Mouse (Mus musculus) MEL (cell line): ENCODE measurements around the gene Nfkbie. TPM values are rescaled to one million over a fixed set of nuclear protein-coding genes. Genes with fewer than 3 reads are reported as not detected.
A peak's percentile ranks its signal among the peaks of the same experiment; 100 is the strongest.

Source experiments
- DNase-seq: peaks from one replicate; pipeline ENCODE4 v3.0.0; 2011; ENCODE audit warnings: low read depth, low spot score
- H3K27ac ChIP-seq: 2 replicates; pipeline ENCODE4 v1.5.1; 2012; ENCODE audit warnings: low read depth, mild to moderate bottlenecking, control low read depth, low read length, moderate library complexity; ENCODE audit not compliant: control insufficient read depth
- H3K27me3 ChIP-seq, 2 experiments: fragments of 150-350 bp in 1 of 2; sonication (generic) in 1 of 2; 2 replicates each; pipeline ENCODE4 v1.6.1; 2012; ENCODE audit warnings: low read length in 2 of 2, mild to moderate bottlenecking in 2 of 2, improper control_type of control experiment in 1 of 2, moderate library complexity in 1 of 2; ENCODE audit not compliant: insufficient read depth in 2 of 2, control insufficient read depth in 1 of 2
- H3K36me3 ChIP-seq, 2 experiments: 2 replicates each; pipeline ENCODE4 v1.6.1; 2012 to 2014; ENCODE audit warnings: low read length in 2 of 2, improper control_type of control experiment in 1 of 2, inconsistent platforms in 1 of 2, mild to moderate bottlenecking in 1 of 2; ENCODE audit not compliant: insufficient read depth in 2 of 2, control insufficient read depth in 1 of 2
- H3K4me1 ChIP-seq, 2 experiments: fragments of 150-350 bp in 1 of 2; sonication (generic) in 1 of 2; 2 replicates each; pipeline ENCODE4 v1.6.1; 2012; ENCODE audit warnings: low read length in 2 of 2, improper control_type of control experiment in 1 of 2, mild to moderate bottlenecking in 1 of 2; ENCODE audit not compliant: insufficient read depth in 2 of 2, control insufficient read depth in 1 of 2
- H3K4me3 ChIP-seq, 2 experiments: fragments of 150-350 bp in 1 of 2; sonication (generic) in 1 of 2; 2 replicates each; pipeline ENCODE4 v1.5.1; 2012; ENCODE audit warnings: low read depth in 2 of 2, low read length in 2 of 2, mild to moderate bottlenecking in 2 of 2, moderate library complexity in 2 of 2, control low read depth in 1 of 2, improper control_type of control experiment in 1 of 2; ENCODE audit not compliant: control insufficient read depth in 1 of 2, insufficient read depth in 1 of 2
- H3K79me2 ChIP-seq: 2 replicates; pipeline ENCODE4 v1.6.1; 2012; ENCODE audit warnings: mild to moderate bottlenecking, low read length, moderate library complexity; ENCODE audit not compliant: control insufficient read depth, poor library complexity, insufficient read depth
- H3K9ac ChIP-seq: 2 replicates; pipeline ENCODE4 v1.6.1; 2012; ENCODE audit warnings: low read depth, mild to moderate bottlenecking, control low read depth, low read length, moderate library complexity; ENCODE audit not compliant: control insufficient read depth, poor library complexity, severe bottlenecking
- H3K9me3 ChIP-seq: fragments of 150-350 bp; sonication (generic); replicated peaks from 2 replicates; pipeline ENCODE4 v1.6.1; 2012; ENCODE audit warnings: mild to moderate bottlenecking, low read length, improper control_type of control experiment, moderate library complexity; ENCODE audit not compliant: insufficient read depth
- BHLHE40 ChIP-seq: IDR thresholded peaks from 2 replicates; pipeline ENCODE4 v1.6.1; 2012; ENCODE audit warnings: low read depth, mild to moderate bottlenecking, inconsistent platforms, low read length, improper control_type of control experiment, borderline replicate concordance
- CHD1 ChIP-seq: IDR thresholded peaks from 2 replicates; pipeline ENCODE4 v1.6.1; 2012; ENCODE audit warnings: low read depth, mild to moderate bottlenecking, inconsistent platforms, low read length, improper control_type of control experiment
- CTCF ChIP-seq, 3 experiments: IDR thresholded peaks in 2 of 3; conservative IDR thresholded peaks in 1 of 3; 2 replicates each; pipeline ENCODE4 v1.5.1; 2011 to 2012; ENCODE audit warnings: low read length in 3 of 3, low read depth in 2 of 3, mild to moderate bottlenecking in 2 of 3, improper control_type of control experiment in 1 of 3, inconsistent platforms in 1 of 3, mixed read lengths in 1 of 3, moderate library complexity in 1 of 3; ENCODE audit not compliant: control insufficient read depth in 1 of 3, insufficient read depth in 1 of 3, poor library complexity in 1 of 3, severe bottlenecking in 1 of 3
- E2F4 ChIP-seq: IDR thresholded peaks from 2 replicates; pipeline ENCODE4 v1.6.1; 2011; ENCODE audit warnings: low read depth, low read length, improper control_type of control experiment, borderline replicate concordance
- ELF1 ChIP-seq: IDR thresholded peaks from 2 replicates; pipeline ENCODE4 v1.6.1; 2014; ENCODE audit warnings: low read depth, mild to moderate bottlenecking, inconsistent platforms, low read length, improper control_type of control experiment, moderate library complexity
- EP300 ChIP-seq, 2 experiments: IDR thresholded peaks; 2 replicates each; pipeline ENCODE4 v1.6.1; 2011; ENCODE audit warnings: improper control_type of control experiment in 2 of 2, low read length in 2 of 2, low read depth in 1 of 2, mild to moderate bottlenecking in 1 of 2
- ETS1 ChIP-seq: IDR thresholded peaks from 2 replicates; pipeline ENCODE4 v1.6.1; 2012; ENCODE audit warnings: low read depth, mild to moderate bottlenecking, inconsistent platforms, low read length, improper control_type of control experiment, moderate library complexity
- GABPA ChIP-seq: IDR thresholded peaks from 2 replicates; pipeline ENCODE4 v1.6.1; 2012; ENCODE audit warnings: low read depth, mild to moderate bottlenecking, inconsistent platforms, low read length, improper control_type of control experiment, moderate library complexity
- GATA1 ChIP-seq: IDR thresholded peaks from 2 replicates; pipeline ENCODE4 v1.6.1; 2011; ENCODE audit warnings: low read depth, low read length, improper control_type of control experiment
- HCFC1 ChIP-seq: IDR thresholded peaks from 2 replicates; pipeline ENCODE4 v1.6.1; 2012; ENCODE audit warnings: low read depth, mild to moderate bottlenecking, inconsistent platforms, low read length, improper control_type of control experiment, moderate library complexity
- MAZ ChIP-seq: IDR thresholded peaks from 2 replicates; pipeline ENCODE4 v1.6.1; 2012; ENCODE audit warnings: low read depth, mild to moderate bottlenecking, inconsistent platforms, low read length, improper control_type of control experiment
- MXI1 ChIP-seq: IDR thresholded peaks from 2 replicates; pipeline ENCODE4 v1.6.1; 2011; ENCODE audit warnings: mild to moderate bottlenecking, low read depth, low read length, improper control_type of control experiment
- NELFE ChIP-seq: IDR thresholded peaks from 2 replicates; pipeline ENCODE4 v1.6.1; 2011; ENCODE audit warnings: low read depth, low read length, improper control_type of control experiment
- NRF1 ChIP-seq: IDR thresholded peaks from 2 replicates; pipeline ENCODE4 v1.6.1; 2014; ENCODE audit warnings: low read depth, mild to moderate bottlenecking, inconsistent platforms, low read length, improper control_type of control experiment, moderate library complexity; ENCODE audit not compliant: poor library complexity, insufficient read depth, severe bottlenecking
- POLR2A ChIP-seq, 2 experiments: IDR thresholded peaks; 2 replicates each; pipeline ENCODE4 v1.6.1; 2011 to 2012; ENCODE audit warnings: low read length in 2 of 2, mild to moderate bottlenecking in 2 of 2, control low read depth in 1 of 2, improper control_type of control experiment in 1 of 2, low read depth in 1 of 2, moderate library complexity in 1 of 2; ENCODE audit not compliant: control insufficient read depth in 1 of 2, insufficient read depth in 1 of 2, poor library complexity in 1 of 2
- RCOR1 ChIP-seq: IDR thresholded peaks from 2 replicates; pipeline ENCODE4 v1.6.1; 2012; ENCODE audit warnings: low read depth, mild to moderate bottlenecking, inconsistent platforms, low read length, improper control_type of control experiment
- SIN3A ChIP-seq: IDR thresholded peaks from 2 replicates; pipeline ENCODE4 v1.6.1; 2012; ENCODE audit warnings: low read length, improper control_type of control experiment, inconsistent platforms
- SMC3 ChIP-seq: IDR thresholded peaks from 2 replicates; pipeline ENCODE4 v1.6.1; 2011; ENCODE audit warnings: low read depth, low read length, improper control_type of control experiment
- TCF12 ChIP-seq: IDR thresholded peaks from 2 replicates; pipeline ENCODE4 v1.6.1; 2014; ENCODE audit warnings: low read depth, mild to moderate bottlenecking, inconsistent platforms, low read length, improper control_type of control experiment, moderate library complexity
- UBTF ChIP-seq: IDR thresholded peaks from 2 replicates; pipeline ENCODE4 v1.6.1; 2012; ENCODE audit warnings: low read depth, mild to moderate bottlenecking, inconsistent platforms, low read length, improper control_type of control experiment, moderate library complexity, borderline replicate concordance; ENCODE audit not compliant: insufficient read depth
- USF1 ChIP-seq: IDR thresholded peaks from 2 replicates; pipeline ENCODE4 v1.6.1; 2014; ENCODE audit warnings: low read depth, mild to moderate bottlenecking, inconsistent platforms, low read length, improper control_type of control experiment, moderate library complexity
- ZC3H11A ChIP-seq: IDR thresholded peaks from 2 replicates; pipeline ENCODE4 v1.6.1; 2012; ENCODE audit warnings: low read depth, mild to moderate bottlenecking, inconsistent platforms, low read length, improper control_type of control experiment
- ZKSCAN1 ChIP-seq: IDR thresholded peaks from 2 replicates; pipeline ENCODE4 v1.6.1; 2012; ENCODE audit warnings: low read depth, mild to moderate bottlenecking, inconsistent platforms, low read length, improper control_type of control experiment, moderate library complexity
- ZNF384 ChIP-seq: IDR thresholded peaks from 2 replicates; pipeline ENCODE4 v1.6.1; 2012; ENCODE audit warnings: low read depth, mild to moderate bottlenecking, inconsistent platforms, low read length, improper control_type of control experiment
- polyA plus RNA-seq, 2 experiments: library from polyadenylated mRNA; stranded (reverse) in 1 of 2; unstranded in 1 of 2; fragments of >175 nt in 1 of 2; fragments of >200 nt in 1 of 2; gene quantifications; 2 replicates each; pipeline versions ENCODE4 v1.2.1 to v1.2.4; 2012; ENCODE audit warnings: low replicate concordance in 2 of 2, low read depth in 1 of 2; ENCODE audit not compliant: insufficient read length in 2 of 2, insufficient read depth in 1 of 2, missing spikeins in 1 of 2
- total RNA-seq: library from RNA; depleted of rRNA; stranded (reverse); fragments of 300-350 nt; gene quantifications from 2 replicates; pipeline ENCODE4 v1.2.3, GENCODE M21; 2012

The Nfkbie gene
- total and polyA plus RNA-seq, 3 experiments: 2.7 to 5.7 TPM; not detected in 1

DNA sequence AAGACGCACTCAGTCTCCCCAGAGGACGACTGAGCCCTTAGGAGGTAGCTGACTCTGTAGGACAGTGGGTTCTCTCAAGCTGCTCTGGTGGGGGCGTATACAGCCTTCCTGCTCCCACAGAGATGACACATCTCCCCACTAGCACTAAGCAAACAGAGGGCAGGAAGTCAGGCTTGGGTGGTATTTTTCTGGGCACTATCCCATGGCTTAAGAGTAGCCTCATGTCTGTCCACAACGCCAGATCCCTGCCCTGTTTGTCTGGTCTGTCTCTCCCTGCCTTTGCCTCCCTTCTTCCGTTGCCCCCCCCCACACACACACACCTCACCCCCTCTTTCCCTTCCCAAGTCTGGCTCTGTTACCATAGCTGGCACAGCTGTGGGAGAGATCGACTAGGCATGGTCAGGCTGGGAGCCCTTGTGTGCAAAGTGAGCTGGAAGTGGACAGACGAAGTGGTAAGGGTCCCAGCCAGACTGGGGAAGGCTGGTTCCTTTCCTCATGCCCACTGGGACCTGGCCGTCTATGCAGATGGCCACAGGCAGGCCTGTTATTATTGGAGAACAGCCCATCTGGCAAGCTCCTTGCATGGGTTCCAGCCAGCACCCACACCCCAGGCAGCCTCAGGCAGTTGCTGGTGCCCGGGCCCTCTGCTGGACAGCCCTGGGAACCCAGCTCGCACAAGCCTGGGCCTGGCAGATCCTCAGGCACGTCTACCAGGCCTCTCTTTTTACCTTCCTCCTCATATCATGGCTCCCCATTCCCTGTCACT lies 41.3 kb downstream of the Nfkbie start:
- TF ChIP-seq CHD1 (no peak), ZNF384 (no peak), CTCF (IDR thresholded peaks at IDR 0.05 in 2 of 3, conservative IDR thresholded peaks at IDR 0.05 in 1 of 3; ENCODE audit: control insufficient read depth in 1 of 3, insufficient read depth in 1 of 3, low read depth in 2 of 3, low read length in 3 of 3, poor library complexity in 1 of 3, severe bottlenecking in 1 of 3) (peak; percentile 49 to 61 (median 56); a peak in 5 of 6 replicates), UBTF (peak; percentile 76; the same call in 1 of the 2 replicates), EP300 (IDR thresholded peaks at IDR 0.05; ENCODE audit: low read depth in 1 of 2, low read length in 2 of 2) (0 out of 4 replicates have a peak, but pooled peaks of 1 of the 2 experiments have one; percentile 4), SMC3 (peak; percentile 36), MAZ (0 out of 2 replicates have a peak, but pooled peaks have one; percentile 0)
- peak overlapping the region in 1 of 2 experiments; percentile 18; a peak in 1 of 4 replicates for H3K4me3 ChIP-seq
- H3K9ac ChIP-seq: peak overlapping the region; percentile 54
- peaks cover 35% of the 10 kb centered on the region for H3K79me2 ChIP-seq
- H3K4me1 ChIP-seq: peaks cover 26 to 45% of the 10 kb centered on the region in 2 experiments
- peak; percentile 84 for DNase-seq
- H3K36me3 ChIP-seq: peaks cover 0 to 37% of the 10 kb centered on the region in 2 experiments; a peak in 2 of 4 replicates
- peak overlapping the region; percentile 87 for H3K27ac ChIP-seq
- H3K9me3 ChIP-seq: no peaks in the 10 kb centered on the region
- H3K27me3 ChIP-seq: no peaks in the 10 kb centered on the region

- H3K27me3 ChIP-seq: no peaks in the 10 kb centered on the region
- H3K9ac ChIP-seq: no peak overlapping the region
- no peaks in the 10 kb centered on the region for H3K9me3 ChIP-seq
- H3K4me3 ChIP-seq: no peak overlapping the region
- TF ChIP-seq TCF12: peak; percentile 79
- TF ChIP-seq MXI1: peak; percentile 67; the same call in 1 of the 2 replicates
- no peak for TF ChIP-seq E2F4
- TF ChIP-seq ZNF384: peak; percentile 6; the same call in 1 of the 2 replicates
- TF ChIP-seq RCOR1: peak; percentile 69
- TF ChIP-seq POLR2A (IDR thresholded peaks at IDR 0.05; ENCODE audit: control insufficient read depth in 1 of 2, insufficient read depth in 1 of 2, low read depth in 1 of 2, low read length in 2 of 2, poor library complexity in 1 of 2): no peak
- TF ChIP-seq GATA1: peak; percentile 48; the same call in 1 of the 2 replicates
- no peak for TF ChIP-seq NELFE
- no peak for TF ChIP-seq CHD1
- TF ChIP-seq NRF1: no peak
- TF ChIP-seq BHLHE40: peak; percentile 7; the same call in 1 of the 2 replicates
- peak; percentile 42; the same call in 1 of the 2 replicates for TF ChIP-seq USF1
- TF ChIP-seq HCFC1: no peak
- no peak for TF ChIP-seq CTCF (IDR thresholded peaks at IDR 0.05 in 2 of 3, conservative IDR thresholded peaks at IDR 0.05 in 1 of 3; ENCODE audit: control insufficient read depth in 1 of 3, insufficient read depth in 1 of 3, low read depth in 2 of 3, low read length in 3 of 3, poor library complexity in 1 of 3, severe bottlenecking in 1 of 3)
- TF ChIP-seq ETS1: peak; percentile 94
- TF ChIP-seq SMC3: no peak
- TF ChIP-seq GABPA: no peak
- 0 out of 2 replicates have a peak, but pooled peaks have one; percentile 25 for TF ChIP-seq ELF1
- TF ChIP-seq EP300 (IDR thresholded peaks at IDR 0.05; ENCODE audit: low read depth in 1 of 2, low read length in 2 of 2): peak; percentile 57 to 61; a peak in 2 of 4 replicates
- TF ChIP-seq SIN3A: peak; percentile 71; the same call in 1 of the 2 replicates
- TF ChIP-seq ZC3H11A: no peak
- no peak for TF ChIP-seq UBTF
- no peak for TF ChIP-seq ZKSCAN1
- peak; percentile 81 for TF ChIP-seq MAZ
- peaks cover 22 to 36% of the 10 kb centered on the region in 2 experiments for H3K4me1 ChIP-seq
- H3K79me2 ChIP-seq: peaks cover 27% of the 10 kb centered on the region
- DNase-seq: peak; percentile 83
- H3K36me3 ChIP-seq: peaks cover 0 to 31% of the 10 kb centered on the region in 2 experiments; a peak in 2 of 4 replicates
- peak overlapping the region; percentile 50 for H3K27ac ChIP-seq
These were observed 42.3 kb downstream of the Nfkbie start for GRCm38 (mm10) chr17:45597787-45598186.
